Mouse (Mus musculus) ES-Bruce4 (cell line): ENCODE measurements at regions not wholly inside any gene's neighbourhood (a gene's known extent, or its start where the extent isn't known, plus 50 kb on each side); places are given as distances from the start of the nearest gene placed in this dataset.

Experiments
- EP300 ChIP-seq: IDR thresholded peaks from 2 replicates; pipeline ENCODE4 v1.6.1; 2011; ENCODE audit warnings: low read depth, low read length; ENCODE audit not compliant: insufficient read depth
- POLR2A ChIP-seq: IDR thresholded peaks from one replicate; pipeline ENCODE4 v1.8.1; 2011; ENCODE audit warnings: low read length; ENCODE audit not compliant: insufficient read depth

- TF ChIP-seq POLR2A (no peak), EP300 (no peak)
Measured at GRCm38 (mm10) chr13:6001218-6001564, 139.9 kb downstream of the Klf6 start.
